Mouse (Mus musculus): ENCODE results near the gene Nav1. TPM values are rescaled to one million over a fixed set of nuclear protein-coding genes. Genes with fewer than 3 reads are reported as not detected.

The Nav1 gene
- total and polyA plus RNA-seq, 2 experiments from 2014 or later, result 35.5 to 85.8 TPM

DNA sequence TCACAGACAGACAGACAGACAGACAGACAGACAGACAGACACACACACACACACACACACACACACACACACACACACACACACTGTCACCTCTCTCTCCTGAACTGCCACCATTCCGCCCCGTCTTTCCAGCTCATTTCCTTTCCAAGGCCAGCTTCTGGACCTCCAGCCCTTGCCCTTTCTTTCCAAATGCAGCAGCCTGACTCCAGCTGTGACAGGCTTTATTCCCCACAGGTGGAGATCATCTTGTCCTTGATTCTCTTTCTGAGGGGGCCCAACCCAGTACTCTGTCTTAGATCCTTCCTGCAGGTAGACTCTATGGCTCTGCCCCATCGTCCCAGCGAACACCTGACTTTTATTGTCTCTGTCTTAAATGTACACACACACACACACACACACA, 53.5 kb downstream of the Nav1 start:
- ATAC-seq, result no peak
- Histone ChIP-seq H3K9ac (no peak overlapping the region), H3K36me3 (ENCODE audit: insufficient read depth) (no peaks in the 10 kb centered on the region; the same call in 1 of the 2 replicates), H3K27ac (ENCODE audit: low read depth, low read length) (no peak overlapping the region), H3K4me1 (ENCODE audit: insufficient read depth) (peaks cover 29% of the 10 kb centered on the region), H3K9me3 (ENCODE audit: low read length) (no peaks in the 10 kb centered on the region), H3K4me2 (ENCODE audit: low read depth) (no peak overlapping the region), H3K4me3 (ENCODE audit: low read depth, low read length) (no peak overlapping the region), H3K27me3 (ENCODE audit: insufficient read depth, low read length) (no peaks in the 10 kb centered on the region)
- WGBS, result 42% methylated on average over 4 of the region's 4 CpGs
- DNase-seq, result no peak
- TF ChIP-seq CTCF (IDR thresholded peaks at IDR 0.05; ENCODE audit: low read depth), result no peak

DNA sequence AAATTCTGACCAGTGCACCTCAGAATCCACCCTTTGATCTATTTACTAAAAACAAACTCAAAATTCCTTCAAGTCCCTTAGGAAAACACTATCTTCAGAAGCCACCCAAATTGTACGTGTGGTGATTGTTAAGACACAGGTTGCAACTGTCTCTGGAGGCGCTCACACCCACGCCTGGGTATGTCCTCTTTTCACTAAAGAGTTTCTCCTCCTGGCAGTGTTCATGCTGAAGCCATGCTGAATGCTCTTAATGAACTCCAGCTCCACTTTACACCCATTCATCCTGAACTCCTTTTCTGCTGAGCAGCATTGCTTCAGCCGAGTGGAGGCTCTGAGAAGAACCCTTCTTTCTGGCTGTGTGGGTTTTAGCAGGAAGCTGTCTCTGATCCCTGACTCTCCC, 53.9 kb downstream of the Nav1 start:
- no peak for ATAC-seq
- WGBS, result 47% methylated on average over 4 of the region's 4 CpGs
- no peak for TF ChIP-seq CTCF (IDR thresholded peaks at IDR 0.05; ENCODE audit: low read depth)
- Histone ChIP-seq H3K4me1 (ENCODE audit: insufficient read depth) (peaks cover 29% of the 10 kb centered on the region), H3K27me3 (ENCODE audit: insufficient read depth, low read length) (no peaks in the 10 kb centered on the region), H3K27ac (ENCODE audit: low read depth, low read length) (no peak overlapping the region), H3K9me3 (ENCODE audit: low read length) (no peaks in the 10 kb centered on the region), H3K4me3 (ENCODE audit: low read depth, low read length) (no peak overlapping the region), H3K4me2 (ENCODE audit: low read depth) (no peak overlapping the region), H3K36me3 (ENCODE audit: insufficient read depth) (no peaks in the 10 kb centered on the region; the same call in 1 of the 2 replicates), H3K9ac (no peak overlapping the region)
- no peak for DNase-seq

DNA sequence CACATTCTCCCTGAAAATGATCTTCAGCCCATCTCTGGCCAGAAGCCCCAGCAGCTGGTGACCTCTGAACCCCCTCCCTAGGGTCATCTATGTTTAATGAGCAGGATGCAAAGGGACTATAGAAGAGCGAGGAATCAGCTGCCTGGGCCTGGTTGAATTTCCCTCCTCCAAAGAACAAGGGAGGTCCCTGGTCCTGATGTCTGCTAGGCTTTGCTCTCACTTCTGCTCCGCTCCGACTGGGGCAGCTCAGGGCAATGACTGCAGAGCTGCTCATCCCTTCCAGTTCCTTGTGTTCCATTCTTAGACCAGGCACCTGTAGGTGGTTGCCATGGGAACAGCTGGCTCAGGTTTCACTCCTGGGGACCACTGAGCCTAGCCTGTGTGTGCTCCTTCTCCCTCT, 56.2 kb downstream of the Nav1 start:
- Histone ChIP-seq H3K4me3 (ENCODE audit: low read depth, low read length) (no peak overlapping the region), H3K9ac (no peak overlapping the region), H3K4me2 (ENCODE audit: low read depth) (no peak overlapping the region), H3K4me1 (ENCODE audit: insufficient read depth) (peaks cover 31% of the 10 kb centered on the region), H3K27ac (ENCODE audit: low read depth, low read length) (no peak overlapping the region), H3K9me3 (ENCODE audit: low read length) (no peaks in the 10 kb centered on the region), H3K27me3 (ENCODE audit: insufficient read depth, low read length) (no peaks in the 10 kb centered on the region), H3K36me3 (ENCODE audit: insufficient read depth) (no peaks in the 10 kb centered on the region; the same call in 1 of the 2 replicates)
- 58% methylated on average over 3 of the region's 3 CpGs for WGBS
- no peak for ATAC-seq
- no peak for DNase-seq
- no peak for TF ChIP-seq CTCF (IDR thresholded peaks at IDR 0.05; ENCODE audit: low read depth)

DNA sequence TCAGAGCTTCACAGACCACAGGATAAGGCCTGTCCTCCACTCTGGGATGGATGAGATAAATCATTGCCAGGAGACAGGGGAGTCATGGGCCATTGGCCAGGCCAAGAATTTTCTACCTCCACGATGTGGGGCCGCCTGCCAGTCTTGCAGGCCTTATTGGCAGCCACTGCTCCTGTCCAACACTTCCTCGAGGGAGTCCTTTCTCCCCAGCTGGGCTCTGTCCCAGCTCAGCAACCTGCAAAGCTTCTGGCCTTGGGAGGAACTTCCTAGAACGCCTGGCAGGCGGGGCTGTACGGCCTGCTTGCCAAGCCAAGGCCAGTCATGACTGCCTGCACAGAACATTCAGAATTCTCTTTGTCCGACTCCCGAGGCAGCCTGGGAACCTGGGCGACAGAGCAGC, 58.3 kb downstream of the Nav1 start:
- Histone ChIP-seq H3K4me3 (ENCODE audit: low read depth, low read length) (no peak overlapping the region), H3K9me3 (ENCODE audit: low read length) (no peaks in the 10 kb centered on the region), H3K4me2 (ENCODE audit: low read depth) (no peak overlapping the region), H3K4me1 (ENCODE audit: insufficient read depth) (peaks cover 24% of the 10 kb centered on the region), H3K9ac (no peak overlapping the region), H3K27me3 (ENCODE audit: insufficient read depth, low read length) (no peaks in the 10 kb centered on the region), H3K27ac (ENCODE audit: low read depth, low read length) (peak overlapping the region; percentile 35; the same call in 1 of the 2 replicates), H3K36me3 (ENCODE audit: insufficient read depth) (no peaks in the 10 kb centered on the region)
- peak; percentile 54 for DNase-seq
- 42% methylated on average over 9 of the region's 9 CpGs for WGBS
- no peak for TF ChIP-seq CTCF (IDR thresholded peaks at IDR 0.05; ENCODE audit: low read depth)
- peak; percentile 37 for ATAC-seq

DNA sequence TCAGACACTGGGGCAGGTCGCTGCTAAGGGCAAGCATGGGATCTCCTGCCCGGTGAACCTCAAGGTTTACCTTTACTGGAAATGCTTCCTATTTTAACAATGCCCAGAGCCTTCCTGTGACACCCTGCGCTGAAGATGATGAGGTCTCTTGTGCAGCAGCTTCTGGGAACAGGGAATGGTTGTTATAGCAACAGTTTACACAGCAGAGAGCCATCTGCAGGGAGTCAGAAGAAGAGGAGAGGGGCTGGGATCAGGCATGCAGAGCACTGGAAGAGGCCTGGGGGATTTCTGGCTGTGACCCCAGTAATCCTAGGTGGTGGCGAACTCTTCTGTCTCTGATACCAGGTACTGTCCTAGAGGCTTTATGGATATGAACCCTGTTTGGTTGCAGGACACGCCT, 61.0 kb downstream of the Nav1 start:
- ATAC-seq (peak; percentile 67), DNase-seq (peak; percentile 59)
- TF ChIP-seq CTCF (IDR thresholded peaks at IDR 0.05; ENCODE audit: low read depth), result no peak
- no peaks in the 10 kb centered on the region for H3K9me3 ChIP-seq (ENCODE audit: low read length)
- H3K9ac ChIP-seq, result peak overlapping the region; percentile 33
- 51% methylated on average over 5 of the region's 5 CpGs for WGBS
- no peak overlapping the region for H3K4me3 ChIP-seq (ENCODE audit: low read depth, low read length)
- peaks cover 24% of the 10 kb centered on the region for H3K4me1 ChIP-seq (ENCODE audit: insufficient read depth)
- no peak overlapping the region for H3K4me2 ChIP-seq (ENCODE audit: low read depth)
- peak overlapping the region; percentile 62; the same call in 1 of the 2 replicates for H3K27ac ChIP-seq (ENCODE audit: low read depth, low read length)
- H3K36me3 ChIP-seq (ENCODE audit: insufficient read depth), result no peaks in the 10 kb centered on the region
- no peaks in the 10 kb centered on the region for H3K27me3 ChIP-seq (ENCODE audit: insufficient read depth, low read length)

DNA sequence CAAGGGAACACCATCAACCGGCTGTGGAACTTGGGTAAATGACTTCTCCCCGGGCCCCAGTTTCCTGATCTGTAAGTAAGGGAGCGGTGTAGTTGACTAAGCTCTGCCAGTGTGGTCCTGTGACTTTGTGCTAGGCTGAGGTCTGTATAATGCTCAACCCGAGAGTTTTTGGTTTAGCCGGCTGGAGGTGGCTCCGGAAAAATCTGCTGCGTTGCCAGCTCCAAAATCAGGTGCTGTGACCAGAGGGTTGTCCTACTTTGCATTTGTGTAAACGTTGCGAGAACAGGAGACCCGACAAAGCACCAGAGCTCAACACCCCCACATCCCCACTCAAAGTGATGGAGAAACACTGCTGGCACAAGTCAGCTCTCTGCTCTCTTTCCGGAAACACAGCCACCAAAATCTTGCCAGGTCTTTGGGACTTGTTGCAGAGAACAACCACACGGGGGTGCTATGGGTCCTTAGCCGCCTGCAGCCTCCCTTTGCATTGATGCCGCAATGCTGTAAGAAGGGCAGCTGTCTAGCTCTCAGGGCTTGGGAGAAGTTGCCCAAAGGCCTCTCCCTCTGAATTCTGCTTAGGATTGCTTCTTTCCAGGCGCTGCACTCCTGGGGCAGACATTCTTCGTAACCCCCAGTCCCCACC, 62.5 kb downstream of the Nav1 start:
- DNase-seq, result peak; percentile 95
- Histone ChIP-seq H3K9me3 (ENCODE audit: low read length) (no peaks in the 10 kb centered on the region), H3K4me3 (ENCODE audit: low read depth, low read length) (no peak overlapping the region), H3K4me1 (ENCODE audit: insufficient read depth) (peaks cover 21% of the 10 kb centered on the region), H3K9ac (no peak overlapping the region), H3K36me3 (ENCODE audit: insufficient read depth) (no peaks in the 10 kb centered on the region), H3K27me3 (ENCODE audit: insufficient read depth, low read length) (no peaks in the 10 kb centered on the region), H3K27ac (ENCODE audit: low read depth, low read length) (0 out of 2 replicates have a peak overlapping the region, but pooled peaks have one; percentile 4), H3K4me2 (ENCODE audit: low read depth) (no peak overlapping the region)
- 38% methylated on average over 16 of the region's 16 CpGs for WGBS
- ATAC-seq, result peak; percentile 67
- TF ChIP-seq CTCF (IDR thresholded peaks at IDR 0.05; ENCODE audit: low read depth), result peak; percentile 96

DNA sequence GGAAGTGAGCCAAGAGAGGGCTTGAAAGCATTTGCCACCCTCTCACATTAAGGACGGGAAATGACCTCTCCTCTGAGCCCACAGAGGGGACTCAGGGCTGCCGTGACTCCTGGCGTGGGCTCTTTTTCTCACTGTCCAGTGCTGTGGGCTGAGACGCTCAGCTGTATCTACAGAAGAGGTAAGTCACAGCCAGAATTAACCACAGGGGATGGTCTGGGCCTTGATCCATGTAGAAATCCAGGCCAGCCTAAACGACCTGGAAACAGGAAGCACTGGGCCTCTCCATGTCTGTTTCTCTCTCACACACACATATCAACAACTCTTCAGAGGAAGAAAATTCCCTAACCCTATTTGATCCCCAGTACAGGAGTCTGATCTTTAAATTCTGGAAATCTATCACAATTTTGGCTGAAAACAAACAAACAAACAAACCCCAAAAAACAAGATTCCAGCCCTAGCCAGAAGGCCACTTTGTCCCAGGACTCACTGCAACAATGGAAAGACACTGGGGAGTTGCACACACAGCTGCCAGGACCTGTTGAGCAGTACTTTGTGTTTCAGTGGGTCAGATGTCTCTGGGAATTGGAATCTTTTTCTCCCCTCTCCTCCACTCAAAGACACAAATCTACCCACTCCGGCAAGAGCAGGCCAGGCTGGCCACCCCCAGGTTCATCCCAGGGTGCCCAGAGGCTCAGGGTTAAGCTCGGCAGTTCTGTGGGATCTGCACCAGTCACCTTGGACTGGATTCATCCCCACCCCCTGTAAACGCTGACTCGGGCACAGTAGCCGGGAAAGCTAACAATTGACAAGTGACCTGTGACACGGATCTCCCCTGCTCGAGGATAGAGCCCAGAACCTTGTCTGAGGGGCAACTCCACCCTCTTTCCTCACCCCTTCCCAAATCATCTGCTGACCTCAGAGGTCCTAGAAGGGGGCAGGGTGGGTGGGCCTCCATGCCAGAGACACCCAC, 64.0 kb downstream of the Nav1 start:
- 54% methylated on average over 12 of the region's 12 CpGs for WGBS
- no peak overlapping the region for H3K27ac ChIP-seq (ENCODE audit: low read depth, low read length)
- DNase-seq (no peak), ATAC-seq (no peak)
- H3K9ac ChIP-seq, result no peak overlapping the region
- peaks cover 13% of the 10 kb centered on the region for H3K4me1 ChIP-seq (ENCODE audit: insufficient read depth)
- H3K27me3 ChIP-seq (ENCODE audit: insufficient read depth, low read length), result no peaks in the 10 kb centered on the region
- no peak for TF ChIP-seq CTCF (IDR thresholded peaks at IDR 0.05; ENCODE audit: low read depth)
- no peaks in the 10 kb centered on the region for H3K36me3 ChIP-seq (ENCODE audit: insufficient read depth)
- H3K4me2 ChIP-seq (ENCODE audit: low read depth), result no peak overlapping the region
- no peaks in the 10 kb centered on the region for H3K9me3 ChIP-seq (ENCODE audit: low read length)
- no peak overlapping the region for H3K4me3 ChIP-seq (ENCODE audit: low read depth, low read length)

Data from forebrain, postnatal 0 days (tissue).